Mouse (Mus musculus): ENCODE data around the gene Ethe1.
"Not testable (repeated sequence)": the region's sequence is repeated elsewhere in the genome, so short reads cannot be mapped to it uniquely, and the experiment has no call there.

Ethe1 gene

DNA sequence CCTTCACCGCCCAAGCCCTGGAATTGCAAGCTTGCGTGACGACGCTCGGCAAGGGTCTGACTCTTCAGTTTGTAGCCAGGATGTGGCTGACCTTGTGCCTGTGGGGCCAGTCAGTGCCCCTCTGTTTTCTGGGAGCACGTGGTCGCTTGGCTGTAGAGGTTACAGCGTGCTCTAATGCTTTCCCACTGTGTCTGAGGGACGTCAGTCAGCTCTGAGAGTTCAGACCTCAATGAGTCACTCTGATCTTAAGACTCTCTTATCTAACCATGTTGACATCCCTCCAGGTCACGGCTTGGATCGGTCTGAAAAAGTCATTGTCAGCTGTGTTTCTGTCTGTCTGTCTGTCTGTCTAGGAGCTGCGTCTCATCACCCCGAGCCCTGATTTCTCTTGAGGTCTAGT is 27.5 kb downstream of the Ethe1 start:
- no peak for DNase-seq

DNA sequence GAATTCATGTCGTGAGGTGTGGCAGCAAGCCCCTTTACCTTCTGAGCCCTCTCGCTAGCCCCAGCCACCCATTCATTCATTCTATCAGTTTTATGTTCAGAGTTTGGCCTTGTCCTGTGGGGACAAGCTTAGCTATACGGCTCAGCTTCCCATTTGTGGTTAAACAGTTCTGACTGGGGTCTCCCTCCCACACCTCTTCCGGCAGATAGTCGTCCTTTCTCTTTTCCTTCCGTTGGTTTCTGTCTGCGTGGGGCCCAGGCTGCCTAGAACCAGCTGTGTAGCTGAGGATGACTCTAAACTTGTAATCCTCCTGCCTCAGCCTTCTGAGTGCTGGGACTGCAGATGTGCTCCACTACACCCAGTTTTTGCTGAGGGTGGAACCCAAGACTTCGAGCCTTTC is 30.4 kb downstream of the Ethe1 start:
- no peak for DNase-seq

- not testable (repeated sequence) for DNase-seq
These were observed 31.0 kb downstream of the Ethe1 start for GRCm38 (mm10) chr7:24618374-24618773.

DNA sequence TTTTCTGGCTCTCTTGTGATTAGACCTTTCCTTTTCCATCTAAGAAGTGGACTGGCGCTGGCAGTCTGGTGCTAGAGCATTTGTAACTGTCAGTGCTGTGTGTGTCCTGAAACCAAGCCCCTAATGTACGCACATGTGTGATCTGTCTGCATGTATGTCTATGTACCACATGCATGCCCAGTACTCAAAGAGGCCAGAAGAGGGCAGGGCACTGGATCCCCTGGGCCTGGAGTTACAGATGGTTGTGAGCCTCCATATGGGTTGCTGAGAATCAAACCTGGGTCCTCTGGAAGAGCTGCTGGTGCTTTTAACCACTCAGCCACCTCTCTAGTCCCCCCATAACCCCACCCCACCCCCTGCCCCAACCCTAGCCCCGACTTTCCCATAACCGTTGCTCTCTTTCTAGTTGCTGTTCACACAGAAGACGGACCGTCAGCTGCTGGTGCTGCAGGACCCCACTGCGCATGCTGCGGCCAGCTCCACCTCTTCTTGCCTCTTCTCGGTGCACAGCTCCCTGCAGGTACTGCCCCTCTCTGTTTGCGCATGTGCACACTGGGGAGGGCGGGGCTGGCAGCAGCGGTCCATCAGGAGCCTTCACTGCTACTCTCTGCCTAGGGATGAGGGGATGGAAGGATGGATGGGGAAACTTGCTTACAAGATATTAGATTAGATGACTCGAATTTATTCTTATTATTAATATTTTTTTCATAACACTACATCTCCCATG is 32.5 kb downstream of the Ethe1 start:
- DNase-seq = no peak

DNA sequence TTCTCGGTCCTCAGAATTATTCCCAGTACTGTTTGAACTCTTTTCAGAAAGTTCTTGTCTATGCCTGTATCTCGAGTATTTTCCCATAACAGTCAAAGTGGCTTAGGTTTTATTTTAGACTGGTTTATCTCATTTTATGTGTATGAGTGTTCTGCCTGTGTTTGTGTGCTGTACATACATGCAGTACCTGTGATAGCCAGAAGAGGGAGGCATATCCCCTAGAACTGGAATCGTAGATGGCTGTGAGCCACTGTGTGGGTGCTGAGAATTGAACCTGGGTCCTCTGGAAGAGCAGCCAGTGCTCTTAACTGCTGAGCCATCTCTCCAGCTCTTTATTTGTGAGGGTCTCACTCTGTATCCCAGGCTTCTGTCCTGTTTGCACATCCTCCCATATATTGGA is 33.9 kb downstream of the Ethe1 start:
- DNase-seq = no peak

DNA sequence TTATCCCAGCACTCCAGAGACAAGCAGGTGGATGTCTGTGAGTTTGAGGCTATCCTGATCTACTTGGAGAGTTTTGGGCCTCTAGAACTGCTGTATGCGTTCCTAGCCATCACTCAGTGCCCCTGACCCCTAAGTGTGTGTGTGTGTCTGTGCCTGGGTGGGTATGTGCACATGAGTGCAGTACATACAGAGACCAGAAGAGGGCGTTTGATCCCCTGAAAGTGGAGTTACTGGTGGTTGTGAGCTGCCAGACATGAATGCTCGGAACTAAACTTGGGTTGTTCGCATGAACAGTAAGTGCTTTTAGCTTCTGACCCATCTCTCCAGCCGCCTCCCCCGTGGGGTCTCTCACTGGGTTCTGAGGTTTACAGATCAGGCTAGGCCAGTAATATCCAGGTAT is 35.6 kb downstream of the Ethe1 start:
- DNase-seq = no peak

DNA sequence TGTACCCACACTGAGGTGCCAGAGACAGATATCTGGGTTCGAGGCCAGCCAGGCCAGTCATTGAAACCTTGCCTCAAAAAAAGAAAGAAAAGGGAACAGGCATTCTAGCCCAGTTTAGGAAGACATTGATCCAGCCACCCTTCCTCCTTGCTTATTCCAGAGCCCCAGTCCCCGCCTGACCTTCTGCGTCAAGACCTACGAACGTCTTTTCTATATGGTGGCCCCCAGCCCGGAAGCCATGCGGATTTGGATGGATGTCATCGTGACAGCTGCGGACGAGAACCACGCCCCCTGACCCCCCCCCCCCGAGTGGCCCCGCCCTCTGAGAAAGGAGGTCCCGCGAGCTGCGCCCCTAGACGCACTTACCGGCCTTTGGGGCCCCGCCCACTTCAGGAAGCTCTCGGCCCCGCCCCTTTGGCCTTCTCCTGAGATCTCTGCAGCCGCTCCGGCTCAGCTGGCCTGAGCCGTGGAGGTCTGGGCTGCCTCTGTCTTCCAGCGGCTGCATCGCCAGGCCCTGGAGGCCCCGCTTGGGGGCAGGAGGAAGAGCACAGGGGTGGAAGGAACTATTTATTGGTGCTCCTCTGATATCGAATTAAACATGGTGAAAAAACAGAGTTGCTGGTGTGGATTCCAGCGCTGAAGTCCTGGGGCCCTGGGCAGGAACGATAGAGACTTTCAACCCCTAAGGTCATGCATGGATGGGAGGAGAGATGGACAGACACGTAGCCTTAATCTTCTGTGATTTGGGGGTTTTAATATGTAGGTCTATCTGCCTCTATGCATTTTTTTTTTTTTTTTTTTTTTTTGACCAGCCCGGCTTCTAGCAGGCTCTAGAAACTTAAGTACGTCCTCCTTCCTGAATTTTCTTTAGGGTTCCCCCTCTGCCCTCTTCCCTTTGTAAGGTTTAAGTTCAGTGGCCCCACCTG is 41.6 kb downstream of the Ethe1 start:
- peak; percentile 88 to 93 for DNase-seq

DNA sequence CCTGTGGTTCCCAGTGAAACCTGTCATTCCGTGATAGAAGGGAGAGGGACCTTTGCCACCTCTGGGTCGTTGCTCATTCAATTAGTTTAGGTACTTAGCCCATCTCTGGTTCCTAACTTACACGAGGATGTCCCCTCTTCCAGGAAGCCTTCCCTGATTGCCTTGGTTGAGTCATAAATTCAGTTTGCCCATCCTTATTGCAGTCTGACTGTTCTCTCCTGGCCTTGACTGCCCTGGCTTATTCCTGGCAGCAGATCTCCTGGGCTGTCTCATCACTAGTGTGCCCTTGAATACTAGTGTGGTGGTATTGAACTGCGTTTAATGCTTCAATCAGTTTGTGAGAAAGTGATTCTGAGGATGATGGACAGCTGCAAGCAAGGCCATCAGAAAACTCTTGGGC is 42.3 kb downstream of the Ethe1 start:
- no peak for DNase-seq

GRCm38 (mm10) chr7:24630116-24630880 is 43.0 kb downstream of the Ethe1 start:
- DNase-seq = no peak

- no peak for DNase-seq
These were observed 48.9 kb downstream of the Ethe1 start, which contains the start of gene Lypd3 for GRCm38 (mm10) chr7:24636264-24636663. Gene Lypd3 (plus strand): TSS chr7:24636550.

- DNase-seq = no peak
These were observed 49.7 kb downstream of the Ethe1 start for GRCm38 (mm10) chr7:24637046-24637445.

GRCm38 (mm10) chr7:24638026-24638856 is 50.9 kb downstream of the Ethe1 start:
- DNase-seq = peak; percentile 26 to 37

DNA sequence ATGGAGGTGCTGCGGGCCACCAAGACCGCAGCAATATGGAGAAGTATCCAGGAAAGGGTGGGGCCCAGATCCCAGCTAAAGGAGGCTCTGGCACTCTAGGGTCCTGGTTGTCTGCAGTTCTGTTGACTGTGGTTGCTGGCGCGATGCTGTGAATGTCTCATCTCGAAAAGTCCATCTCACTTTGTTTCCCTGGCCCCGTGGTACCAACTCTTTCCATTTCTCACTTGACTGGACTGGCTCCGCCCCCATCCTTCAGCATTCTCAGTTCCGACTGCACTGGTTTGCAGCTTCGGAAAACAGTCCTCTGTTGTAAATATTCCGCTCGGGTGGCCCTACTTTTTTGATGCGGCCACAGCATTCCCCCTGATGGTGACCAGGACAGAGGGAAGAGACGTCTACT is 53.1 kb downstream of the Ethe1 start:
- DNase-seq = no peak

- DNase-seq = peak; percentile 78 to 82
These were observed 55.1 kb downstream of the Ethe1 start for GRCm38 (mm10) chr7:24642491-24642890.

DNA sequence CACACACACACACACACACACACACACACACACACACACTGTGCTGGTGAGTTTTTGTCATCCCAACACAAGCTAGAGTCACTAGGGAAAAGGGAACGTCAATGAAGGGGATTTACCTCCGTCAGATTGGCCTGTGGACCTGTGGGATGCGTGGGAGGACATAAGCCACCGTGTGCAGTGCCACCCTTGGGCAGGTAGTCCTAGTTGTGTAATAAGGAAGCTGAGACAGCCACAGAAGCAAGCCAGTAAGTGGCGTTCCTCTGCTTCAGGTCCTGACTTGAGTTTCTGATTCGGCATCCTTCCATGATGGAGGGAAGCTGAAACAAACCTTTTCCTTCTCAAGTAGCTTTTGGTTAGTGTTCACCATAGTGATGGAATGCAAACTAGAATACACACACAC is 57.1 kb downstream of the Ethe1 start:
- DNase-seq = no peak

DNA sequence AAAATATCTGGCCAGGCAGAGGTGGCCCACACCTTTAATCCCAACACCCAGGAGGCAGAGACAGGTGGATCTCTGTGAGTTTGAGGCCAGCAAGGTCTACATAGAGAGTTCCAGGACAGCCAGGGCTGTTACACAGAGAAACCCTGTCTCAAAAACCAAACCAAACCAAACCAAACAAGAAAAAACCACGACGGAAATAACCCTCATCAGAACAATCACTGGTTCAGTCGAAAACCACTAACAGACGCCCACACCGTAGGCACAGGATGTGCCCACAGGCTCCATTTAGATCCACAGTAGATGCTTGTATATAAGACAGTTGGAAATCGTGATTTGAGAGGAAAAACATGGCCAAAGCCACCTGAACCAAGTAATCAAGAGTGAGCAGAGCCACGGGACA is 57.7 kb downstream of the Ethe1 start:
- DNase-seq = no peak

DNA sequence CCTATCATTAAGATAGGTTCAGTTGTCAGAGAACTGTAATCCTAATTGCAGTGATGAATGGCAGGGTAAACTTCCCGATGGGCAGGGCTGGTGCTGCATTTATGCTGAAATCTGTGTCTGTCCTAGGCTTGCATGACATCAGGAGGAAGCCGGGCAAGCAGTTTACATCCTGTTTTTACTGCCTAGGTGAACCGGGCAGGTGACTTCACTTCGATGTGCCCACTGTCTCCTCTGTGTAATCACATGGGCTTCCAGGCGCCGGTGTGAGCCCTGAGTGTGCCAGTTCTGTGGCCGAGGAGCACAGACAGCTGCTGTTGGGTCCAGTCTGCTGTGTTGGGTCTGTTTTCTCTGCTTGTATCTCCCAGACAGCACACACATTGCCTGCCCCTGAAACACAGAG is 59.1 kb downstream of the Ethe1 start:
- DNase-seq = no peak

- peak; percentile 73 to 80 for DNase-seq
These were observed 66.3 kb downstream of the Ethe1 start for GRCm38 (mm10) chr7:24653681-24654080.

All from kidney, postnatal 4 days (tissue).